Mouse (Mus musculus) fibroblast of lung, adult 2 months (primary cell): ENCODE measurements around the gene Lrig2.

Experiments used
- DNase-seq: peaks from one replicate; pipeline ENCODE4 v3.0.0-alpha.2; 2011; ENCODE audit warnings: low read depth

The Lrig2 gene

DNA sequence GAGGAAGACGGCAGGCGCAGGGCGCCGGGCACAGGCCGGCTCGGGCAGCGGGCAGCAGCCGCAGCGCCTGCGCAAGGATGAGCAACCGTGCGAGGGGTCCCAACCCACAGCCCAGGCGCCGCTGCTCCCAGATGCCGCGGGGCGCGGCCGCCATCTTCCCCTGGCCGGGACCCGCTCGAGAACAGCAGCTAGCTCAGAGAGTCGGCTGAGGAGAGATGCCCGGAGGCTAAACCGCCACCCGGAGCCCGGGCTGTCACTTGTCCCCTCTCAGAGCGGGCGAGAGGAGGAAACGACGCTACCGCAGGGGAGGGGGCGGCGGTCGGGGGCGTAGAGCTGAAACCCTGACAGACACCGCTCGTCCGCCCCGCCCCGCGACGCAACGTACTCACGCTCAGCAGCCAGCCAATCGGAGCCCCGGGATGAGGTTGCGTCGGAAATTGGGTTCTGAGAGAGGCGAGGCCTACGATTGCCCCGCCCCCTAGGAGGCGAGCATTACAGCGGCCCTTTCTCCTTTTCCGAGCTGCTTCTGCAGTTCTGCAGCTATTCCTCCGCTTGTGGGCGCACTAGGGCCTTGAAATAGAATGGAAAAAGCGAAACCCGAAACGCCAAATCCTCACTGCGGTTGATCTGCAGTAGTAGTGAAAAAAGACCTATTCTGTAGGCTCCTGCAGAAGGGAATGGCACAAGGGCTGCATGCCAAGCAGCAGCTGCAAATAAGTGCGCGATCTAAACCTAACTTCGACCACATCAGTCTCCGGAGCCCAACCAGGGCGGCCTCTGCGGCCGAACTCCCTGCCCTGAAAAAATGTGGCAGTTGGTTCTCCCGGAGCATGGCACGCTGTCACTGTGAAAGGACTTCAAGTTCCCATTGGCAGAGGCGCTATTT, at the start of gene Lrig2:
TSS of gene Lrig2 (minus strand) at position 381 of the 886 bp plus-strand sequence.
- peak; percentile 96 for DNase-seq

DNA sequence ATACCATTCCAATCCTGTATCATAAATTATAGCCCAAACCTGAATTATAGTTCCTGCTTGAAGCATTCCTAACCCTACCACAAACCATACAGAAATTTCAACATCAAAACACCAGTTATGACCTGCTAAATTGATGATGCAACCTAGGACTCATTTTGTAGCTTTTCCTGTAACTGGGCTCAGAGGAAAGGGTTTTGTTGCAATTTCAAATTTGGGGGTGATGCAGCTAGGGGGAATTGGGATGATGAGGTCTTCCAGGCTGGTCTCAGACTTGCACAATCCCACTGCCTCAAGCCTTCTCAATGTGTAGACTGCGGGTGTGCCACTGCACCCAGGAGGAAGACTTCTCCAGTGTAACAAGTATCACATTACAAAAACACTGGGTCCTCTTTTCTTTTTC, 44.9 kb upstream of the Lrig2 start:
- DNase-seq: no peak

- no peak for DNase-seq
Measured at GRCm38 (mm10) chr3:104550594-104550993, 38.9 kb upstream of the Lrig2 start.

DNA sequence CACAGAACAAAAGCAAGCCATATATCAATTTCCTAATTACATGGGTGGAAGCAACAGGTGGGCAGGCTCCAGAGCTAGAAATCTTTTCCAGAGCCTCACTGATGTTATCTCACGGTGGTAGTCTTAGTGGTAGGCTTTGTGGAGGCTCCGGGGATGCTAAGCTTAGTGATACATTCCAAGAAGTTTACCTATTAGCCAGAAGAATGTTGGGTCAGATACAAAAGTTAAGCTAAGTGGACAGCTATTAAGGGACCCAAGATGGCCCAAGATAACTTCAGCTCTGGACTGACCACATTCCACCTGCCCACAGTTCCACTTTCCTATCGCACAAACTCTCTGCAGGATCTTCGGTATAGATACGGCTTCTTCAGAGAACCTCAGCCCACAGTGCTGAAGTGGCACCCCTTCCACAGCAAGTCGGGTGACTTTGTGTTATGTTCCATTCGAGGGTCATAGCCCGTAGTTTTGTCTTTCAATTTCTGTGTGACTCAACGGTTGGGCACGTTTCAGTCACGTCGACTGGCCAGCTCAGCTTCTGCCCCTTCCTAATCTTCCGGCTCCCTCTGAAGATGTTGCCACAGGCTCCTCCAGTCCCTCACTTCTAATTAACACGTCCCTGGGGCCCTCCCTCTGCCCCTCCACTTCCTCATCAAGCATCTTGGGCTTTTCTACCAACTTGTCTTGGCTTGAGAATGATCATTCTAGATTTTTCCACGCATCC, 36.8 kb upstream of the Lrig2 start:
- no peak for DNase-seq

DNA sequence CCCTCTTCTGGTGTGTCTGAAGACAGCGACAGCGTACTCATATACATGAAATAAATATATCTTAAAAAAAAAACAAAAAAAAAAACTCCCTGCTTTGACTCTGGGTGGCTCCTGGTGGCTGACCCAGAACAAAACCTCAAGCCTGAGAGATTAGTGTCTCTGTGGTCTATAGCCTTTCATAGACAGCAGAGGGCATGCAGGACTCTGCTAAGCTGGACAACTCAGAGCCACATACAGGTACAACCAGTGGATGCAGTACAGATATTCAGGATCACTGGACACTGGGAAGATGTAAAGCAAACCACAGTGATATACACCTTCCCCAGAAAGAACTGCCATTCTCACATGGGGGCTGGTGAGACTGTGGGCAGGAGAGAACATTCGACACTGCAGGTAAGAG, 32.1 kb upstream of the Lrig2 start:
- DNase-seq: no peak

DNA sequence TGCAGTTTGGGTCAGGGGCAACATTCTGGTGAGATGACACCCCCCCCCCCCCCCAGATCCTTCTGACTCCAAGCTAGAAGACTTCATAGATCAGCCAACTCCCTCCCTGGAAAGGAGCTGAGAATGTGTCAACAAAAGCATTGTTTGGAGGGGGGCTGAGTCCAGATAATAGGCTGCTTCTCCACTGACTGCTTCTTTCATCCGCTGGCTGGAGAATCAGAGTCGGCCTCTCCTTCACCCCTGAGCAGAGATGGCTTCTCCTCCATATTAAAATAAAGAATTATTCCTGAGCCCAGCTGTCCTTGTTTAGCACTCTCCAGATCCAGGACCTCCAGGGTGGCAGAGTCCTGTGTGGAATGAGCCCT, 30.3 kb upstream of the Lrig2 start:
- DNase-seq: no peak

- DNase-seq: no peak
Measured at GRCm38 (mm10) chr3:104541139-104542064, 29.7 kb upstream of the Lrig2 start.

DNA sequence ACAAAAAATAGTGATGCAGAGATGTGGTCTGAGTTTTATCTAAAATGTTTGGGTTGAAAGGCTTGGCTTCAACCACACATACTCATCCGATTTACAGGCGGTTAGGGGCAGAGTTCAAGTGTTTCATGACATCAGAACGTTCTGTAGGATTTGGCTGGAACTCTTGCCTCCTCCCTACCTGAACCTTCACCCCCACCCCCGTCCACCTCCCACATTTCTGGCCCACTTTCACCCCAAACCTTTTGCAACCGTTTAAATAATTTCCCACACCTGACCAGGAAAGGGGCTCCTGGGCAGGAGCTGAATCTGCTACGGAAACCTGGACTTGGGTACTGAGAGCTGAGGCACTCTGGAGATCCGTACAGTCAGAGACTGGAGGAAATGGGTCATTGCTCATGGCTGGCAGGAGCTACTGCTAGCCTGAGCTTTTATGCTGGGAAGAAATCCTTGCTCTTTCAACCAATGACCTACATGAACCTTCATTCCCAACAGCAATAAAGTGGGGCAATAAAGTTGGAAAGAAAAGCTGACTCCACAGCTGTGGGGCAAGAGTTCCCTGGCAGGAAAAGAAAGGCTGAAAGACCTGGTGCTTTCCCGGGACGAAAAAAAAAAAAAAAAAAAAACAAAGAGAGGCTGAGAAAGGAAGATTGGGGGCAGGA, 28.9 kb upstream of the Lrig2 start:
- DNase-seq: peak; percentile 51

DNA sequence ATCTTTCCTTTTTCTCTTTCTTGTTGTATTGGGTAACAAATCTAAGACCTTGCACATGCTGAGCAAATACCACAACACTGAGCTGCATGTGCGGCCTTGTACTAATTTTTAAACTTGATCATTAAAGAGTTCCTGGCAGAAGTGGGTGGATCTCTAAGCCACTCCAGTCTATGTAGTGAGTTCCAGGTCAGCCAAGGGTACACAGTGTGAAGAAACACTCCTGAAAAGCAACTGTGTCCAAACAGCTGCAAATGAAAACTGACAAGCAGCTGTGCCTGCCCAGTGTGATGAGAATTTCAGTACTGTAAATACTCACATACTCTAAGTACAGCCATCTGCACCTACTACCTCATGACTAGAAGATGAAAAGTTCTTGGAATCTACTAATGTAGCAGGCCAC, 21.5 kb upstream of the Lrig2 start:
- no peak for DNase-seq

GRCm38 (mm10) chr3:104526115-104526882, 14.6 kb upstream of the Lrig2 start:
- no peak for DNase-seq

- no peak for DNase-seq
Measured at GRCm38 (mm10) chr3:104525516-104525915, 13.8 kb upstream of the Lrig2 start.

DNA sequence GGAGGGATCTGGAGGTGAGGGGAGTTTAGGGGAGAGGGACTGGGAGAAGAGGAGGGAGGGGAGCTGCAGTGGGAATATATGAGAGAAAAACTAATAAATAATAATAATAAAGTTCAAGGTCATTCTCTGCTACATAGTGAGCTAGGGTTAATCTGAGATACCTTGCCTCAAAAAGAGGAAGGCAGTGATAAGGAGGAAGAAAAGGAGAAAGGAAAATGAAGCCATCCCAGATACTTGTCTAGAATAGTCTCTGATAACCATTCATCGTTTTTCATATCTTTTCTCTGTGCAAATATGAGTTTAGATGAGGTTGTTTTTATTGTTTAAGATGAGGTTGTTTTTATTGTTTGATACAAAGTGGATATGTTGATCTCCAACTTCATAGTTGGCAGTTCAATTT, 13.3 kb upstream of the Lrig2 start:
- DNase-seq: no peak

DNA sequence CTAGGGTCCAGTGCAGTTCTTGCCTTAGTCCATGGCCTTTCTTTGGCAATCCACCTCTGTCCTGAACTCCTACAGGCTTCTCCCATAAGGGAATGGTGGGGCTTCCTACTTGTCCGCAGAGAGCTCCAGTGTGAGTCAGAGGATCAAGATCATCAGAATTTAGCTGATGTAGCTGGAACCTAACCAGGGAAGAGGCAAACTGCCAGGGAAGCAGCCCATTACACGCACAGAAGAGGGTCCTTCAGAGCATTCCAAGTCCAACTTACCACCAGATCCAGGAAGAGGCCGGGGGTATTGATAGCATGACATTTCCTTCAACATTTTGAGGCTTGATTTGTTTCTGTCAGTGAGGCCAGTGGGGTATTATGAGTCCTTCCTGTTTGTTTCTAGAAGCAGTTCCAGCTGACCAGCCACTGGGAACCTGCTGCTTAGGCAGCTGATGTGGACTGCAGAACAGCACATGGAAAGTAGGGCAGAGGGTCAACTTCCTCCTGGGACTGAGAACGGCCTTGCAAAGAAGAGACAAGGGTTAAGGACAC, 11.7 kb upstream of the Lrig2 start:
- no peak for DNase-seq

GRCm38 (mm10) chr3:104521341-104521924, 9.7 kb upstream of the Lrig2 start:
- no peak for DNase-seq

GRCm38 (mm10) chr3:104520471-104520870, 8.8 kb upstream of the Lrig2 start:
- DNase-seq: no peak

- DNase-seq: no peak
Measured at GRCm38 (mm10) chr3:104518931-104519330, 7.2 kb upstream of the Lrig2 start.

DNA sequence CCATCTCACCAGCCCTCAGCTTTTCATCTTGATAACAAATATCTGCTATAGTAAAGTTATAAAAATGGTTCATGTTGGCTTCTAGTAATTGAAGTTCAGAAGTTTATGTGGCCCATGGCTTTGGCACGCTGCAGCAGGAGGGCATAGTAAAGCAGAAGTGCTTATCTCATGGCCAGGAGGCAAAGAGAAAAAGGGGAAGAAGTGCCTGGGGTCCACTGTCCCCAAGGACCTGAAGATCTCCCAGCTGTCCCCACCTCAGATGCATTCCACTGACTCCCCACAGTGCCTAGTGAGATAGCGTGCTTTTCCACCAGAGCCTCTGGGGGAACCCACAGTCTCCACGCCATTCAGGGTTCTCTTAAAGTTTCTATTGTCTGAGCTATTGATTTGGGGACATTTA, 6.7 kb upstream of the Lrig2 start:
- DNase-seq: no peak

DNA sequence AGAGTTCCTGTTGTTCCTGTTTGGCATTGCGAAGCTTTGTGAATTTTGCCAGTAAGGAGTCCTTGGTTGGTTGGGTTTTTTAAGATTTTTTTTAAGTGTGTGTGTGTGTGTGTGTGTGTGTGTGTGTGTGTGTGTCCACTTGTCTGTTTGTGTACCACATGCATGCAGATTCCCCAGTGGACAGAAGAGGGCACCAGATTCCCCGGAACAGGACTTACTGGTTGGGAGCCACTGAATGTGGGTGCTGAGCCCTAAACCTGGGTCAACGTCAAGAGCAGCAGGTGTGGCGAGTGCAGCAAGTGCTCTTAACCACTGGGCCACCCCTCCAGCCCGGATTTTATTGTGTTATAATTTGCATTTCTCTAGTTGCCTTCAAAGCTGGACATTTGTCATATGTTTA, 5.4 kb upstream of the Lrig2 start:
- DNase-seq: no peak

DNA sequence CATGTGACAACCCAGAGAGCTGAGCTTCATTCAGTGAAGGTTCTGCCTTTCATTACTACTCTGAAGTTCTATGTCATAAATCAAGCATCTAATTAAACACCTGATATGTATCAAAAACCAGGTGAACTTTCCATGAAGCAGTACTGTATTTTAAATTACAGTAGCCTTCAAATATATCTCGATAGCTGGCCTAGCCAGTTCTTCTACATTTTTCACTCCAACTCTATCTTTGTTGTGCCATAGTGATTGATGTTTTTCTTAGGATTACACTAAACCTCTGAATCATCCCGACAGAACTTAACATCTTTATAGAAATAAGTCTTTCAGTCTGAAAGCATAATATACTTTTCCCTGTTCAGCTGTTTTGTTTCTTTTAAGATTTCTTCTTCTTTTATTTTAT, 2.8 kb upstream of the Lrig2 start:
- DNase-seq: no peak

DNA sequence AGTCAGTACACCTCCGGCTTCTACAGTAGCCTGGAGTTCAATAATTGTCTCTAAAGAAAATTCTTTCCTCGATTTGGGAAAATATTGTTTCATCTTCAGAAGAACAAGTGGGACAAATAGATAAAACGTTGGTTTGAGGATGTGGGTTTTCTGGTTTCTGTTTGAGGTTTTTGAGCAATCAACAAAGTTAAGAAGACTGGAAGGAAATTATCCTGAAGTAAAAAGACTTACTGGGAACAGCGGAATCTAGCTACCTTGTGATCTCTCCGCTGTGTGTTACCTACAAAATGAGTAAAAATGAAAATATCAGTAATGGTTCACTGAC, 668 bp upstream of the Lrig2 start:
- DNase-seq: no peak
